Mouse (Mus musculus) left cerebral cortex, postnatal 25 days (tissue): Measurements from ENCODE around the gene Slc44a5. TPM values are rescaled to one million over a fixed set of nuclear protein-coding genes. Genes with fewer than 3 reads are reported as not detected.
"Not testable (repeated sequence)": the region's sequence is repeated elsewhere in the genome, so short reads cannot be mapped to it uniquely, and the experiment has no call there.

ENCODE experiments used
- DNase-seq, 2 experiments: peaks; one replicate each; pipeline ENCODE4 v3.0.0; 2022; ENCODE audit warnings: low spot score in 2 of 2, mixed read lengths in 1 of 2
- intact Hi-C: fragments of 180-260 bp; cut with DNase I; formaldehyde crosslinking; loops from one replicate; pipeline ENCODE4 v1.15.1; 2025
- total RNA-seq, 2 experiments: library from RNA; stranded (reverse); gene quantifications; 2 replicates each; pipeline ENCODE4 v1.2.3; 2021

Gene Slc44a5
- total RNA-seq, 2 experiments from 2014 or later, result 8.7 to 10.3 TPM

DNA sequence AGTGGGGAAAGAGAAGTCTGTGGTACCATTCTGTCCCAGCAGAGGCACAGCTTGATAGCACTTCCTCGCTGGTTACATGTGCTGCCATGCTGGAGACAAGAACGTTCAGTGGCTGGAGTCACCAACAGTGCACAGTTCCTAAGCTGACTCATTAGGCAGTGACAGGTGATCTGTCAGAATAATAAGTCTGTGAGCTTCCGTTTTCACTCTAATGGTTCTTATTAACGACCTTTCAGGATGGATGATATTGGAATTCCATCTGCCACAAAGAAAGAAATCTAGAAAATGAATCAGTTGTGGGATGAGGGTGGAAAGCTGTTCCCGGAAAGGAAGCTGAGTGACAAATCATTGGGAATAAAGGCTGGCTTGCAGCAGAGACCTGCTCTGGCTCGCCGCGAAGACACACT is 227.2 kb downstream of the Slc44a5 start:
- no peak for DNase-seq
- intact Hi-C loops, result no loop called here

DNA sequence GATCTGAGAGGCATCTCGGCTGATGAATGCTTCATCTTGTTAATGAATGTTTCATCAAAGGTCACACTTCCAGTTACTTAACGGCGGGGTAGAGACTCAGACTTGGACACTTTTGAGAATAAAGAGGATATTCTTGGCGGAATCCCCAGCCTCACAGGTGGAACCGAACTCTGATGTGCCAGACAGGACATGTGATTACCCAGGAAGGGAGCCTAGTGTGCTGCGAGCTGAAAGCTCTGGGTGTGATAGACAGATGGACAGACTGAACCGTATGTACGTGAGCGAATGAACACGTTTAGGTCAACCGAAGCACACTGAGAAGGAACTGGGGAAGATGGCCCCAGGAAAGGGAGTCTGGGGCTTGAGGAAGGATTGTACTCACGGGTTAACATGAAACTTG is 228.6 kb downstream of the Slc44a5 start:
- DNase-seq, result no peak
- intact Hi-C loops, result no loop called here

DNA sequence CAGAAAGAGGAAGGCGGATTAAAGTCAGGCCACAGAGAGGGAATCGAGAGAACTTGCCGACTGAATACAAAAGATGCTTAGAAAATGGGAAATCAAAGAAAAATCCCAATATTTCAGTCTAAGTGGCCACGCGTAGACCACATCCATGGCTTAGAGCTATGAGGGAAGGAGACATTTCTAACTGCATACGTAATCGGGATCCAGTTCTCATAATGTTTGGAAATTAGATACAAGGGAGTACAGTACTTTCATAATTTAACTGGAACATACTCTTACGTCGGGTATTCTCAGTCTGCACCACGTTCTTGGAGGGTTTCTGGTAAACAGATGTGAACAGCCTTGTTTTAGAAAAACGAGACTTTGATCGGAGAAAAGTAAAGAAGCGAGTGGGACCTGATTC is 229.1 kb downstream of the Slc44a5 start:
- DNase-seq, result no peak
- intact Hi-C loops, result no loop called here

GRCm38 (mm10) chr3:154208479-154208878 is 235.2 kb downstream of the Slc44a5 start:
- DNase-seq, result no peak
- intact Hi-C loops, result no loop called here

- DNase-seq, result no peak
- intact Hi-C loops, result no loop called here
These were observed 236.0 kb downstream of the Slc44a5 start for GRCm38 (mm10) chr3:154209201-154209754.

- intact Hi-C loops, result no loop called here
- DNase-seq, result no peak
These were observed 236.7 kb downstream of the Slc44a5 start for GRCm38 (mm10) chr3:154209776-154210430.

GRCm38 (mm10) chr3:154210431-154211055 is 237.3 kb downstream of the Slc44a5 start:
- intact Hi-C loops, result no loop called here
- no peak for DNase-seq

- intact Hi-C loops, result no loop called here
- no peak for DNase-seq
These were observed 239.3 kb downstream of the Slc44a5 start for GRCm38 (mm10) chr3:154212551-154212950.

- intact Hi-C loops, result no loop called here
- no peak for DNase-seq
These were observed 242.1 kb downstream of the Slc44a5 start for GRCm38 (mm10) chr3:154215309-154215708.

- intact Hi-C loops, result no loop called here
- no peak for DNase-seq
These were observed 242.5 kb downstream of the Slc44a5 start for GRCm38 (mm10) chr3:154215779-154216178.

GRCm38 (mm10) chr3:154222141-154222591 is 248.9 kb downstream of the Slc44a5 start:
- DNase-seq, result no peak
- intact Hi-C loops, result no loop called here

GRCm38 (mm10) chr3:154222688-154223087 is 249.5 kb downstream of the Slc44a5 start:
- no peak for DNase-seq
- intact Hi-C loops, result no loop called here

- intact Hi-C loops, result loop anchor here (1.0 to 2.0 kb wide), 2 partner anchors 241 to 267 kb away; no protein-coding TSS in a partner anchor
- DNase-seq, result peak; percentile 72 to 89
These were observed 253.0 kb downstream of the Slc44a5 start for GRCm38 (mm10) chr3:154226100-154226752.

DNA sequence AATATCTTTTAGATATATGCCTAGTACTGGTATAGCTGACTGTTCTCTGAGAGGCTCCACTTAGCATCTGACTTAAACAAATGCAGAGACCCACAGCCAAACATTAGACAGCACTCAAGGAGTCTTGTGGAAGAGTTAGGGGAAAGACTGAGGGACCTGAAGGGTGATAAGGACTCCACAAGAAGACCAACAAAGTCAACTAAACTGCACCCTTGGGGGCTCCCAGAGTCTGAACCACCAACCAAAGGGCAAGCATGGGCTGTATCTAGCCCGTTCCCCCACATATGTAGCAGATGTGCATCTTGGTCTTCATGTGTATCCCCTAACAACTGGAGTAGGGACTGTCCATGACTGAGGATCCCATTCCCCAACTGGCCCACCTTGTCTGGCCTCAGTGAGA is 271.7 kb downstream of the Slc44a5 start:
- no peak for DNase-seq
- intact Hi-C loops, result no loop called here

DNA sequence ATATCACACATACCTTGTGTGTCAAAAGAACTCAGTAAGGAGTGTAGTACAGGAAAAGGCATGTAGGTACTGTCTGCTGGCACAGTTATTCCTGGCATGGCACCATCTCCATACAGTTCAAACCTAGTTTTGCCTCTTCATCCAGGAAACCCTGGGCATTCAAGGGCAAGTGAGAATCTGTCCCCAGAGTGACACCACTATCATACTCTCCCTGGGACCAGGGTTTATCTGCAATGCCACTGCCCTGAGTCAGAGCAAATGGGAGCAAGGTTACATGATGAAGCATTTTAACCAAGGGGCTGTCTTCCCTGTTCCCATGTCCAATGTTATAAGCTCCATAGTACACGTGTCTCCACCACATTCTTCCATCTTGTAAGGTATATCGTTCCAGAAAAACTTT is 278.2 kb downstream of the Slc44a5 start:
- intact Hi-C loops, result no loop called here
- DNase-seq, result no peak

DNA sequence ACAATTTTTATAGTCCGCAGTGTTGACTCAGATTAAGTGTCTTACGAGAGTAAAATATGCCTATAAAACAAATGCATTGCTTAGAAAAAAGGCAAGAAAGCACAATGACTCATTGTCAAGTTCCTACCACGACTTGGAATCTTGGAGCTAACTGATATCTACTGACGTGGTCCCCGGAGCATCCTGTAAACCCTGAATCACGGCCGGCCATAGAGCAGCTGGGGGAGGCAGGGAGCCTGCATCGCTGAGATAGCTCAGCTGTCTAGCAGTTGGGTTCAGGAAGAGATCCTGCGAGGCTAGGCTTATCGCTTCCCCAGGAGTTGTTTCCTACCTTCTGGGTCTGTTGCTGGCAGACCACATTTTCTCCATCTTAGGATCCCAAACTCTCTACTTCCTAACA is 279.0 kb downstream of the Slc44a5 start:
- no peak for DNase-seq
- intact Hi-C loops, result no loop called here

DNA sequence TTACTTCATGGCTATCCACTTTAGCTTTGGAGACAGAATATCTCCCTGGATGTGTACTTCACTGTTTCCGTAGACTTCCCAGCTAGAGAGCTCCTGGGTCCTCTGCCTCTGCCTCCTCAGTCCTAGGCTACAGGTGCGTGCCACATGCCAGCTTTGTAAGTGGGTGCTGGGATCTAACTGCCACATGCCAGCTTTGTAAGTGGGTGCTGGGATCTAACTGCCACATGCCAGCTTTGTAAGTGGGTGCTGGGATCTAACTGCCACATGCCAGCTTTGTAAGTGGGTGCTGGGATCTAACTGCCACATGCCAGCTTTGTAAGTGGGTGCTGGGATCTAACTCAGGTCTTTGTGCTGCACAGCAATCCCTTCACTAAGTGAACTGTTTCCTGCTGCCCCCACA is 281.0 kb downstream of the Slc44a5 start:
- peak in 1 of 2 experiments; percentile 14 for DNase-seq
- intact Hi-C loops, result not testable (repeated sequence)

DNA sequence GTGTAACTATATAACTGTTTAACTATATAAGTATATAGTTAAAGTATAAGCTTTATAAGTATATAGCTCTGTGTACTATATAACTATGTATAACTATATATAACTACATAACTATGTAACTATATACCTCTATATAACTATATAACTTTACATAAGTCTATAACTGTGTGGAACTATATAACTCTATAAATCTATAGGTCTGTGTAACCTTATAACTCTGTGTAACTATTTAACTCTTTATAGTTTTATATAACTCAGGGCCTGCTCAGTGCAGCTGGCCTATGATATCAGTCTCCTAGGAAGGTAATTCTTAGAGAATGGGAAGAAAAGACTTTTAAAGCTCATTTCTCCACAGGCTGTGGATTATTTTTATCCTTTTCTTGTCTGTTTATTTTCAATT is 284.1 kb downstream of the Slc44a5 start:
- DNase-seq, result no peak
- intact Hi-C loops, result no loop called here

DNA sequence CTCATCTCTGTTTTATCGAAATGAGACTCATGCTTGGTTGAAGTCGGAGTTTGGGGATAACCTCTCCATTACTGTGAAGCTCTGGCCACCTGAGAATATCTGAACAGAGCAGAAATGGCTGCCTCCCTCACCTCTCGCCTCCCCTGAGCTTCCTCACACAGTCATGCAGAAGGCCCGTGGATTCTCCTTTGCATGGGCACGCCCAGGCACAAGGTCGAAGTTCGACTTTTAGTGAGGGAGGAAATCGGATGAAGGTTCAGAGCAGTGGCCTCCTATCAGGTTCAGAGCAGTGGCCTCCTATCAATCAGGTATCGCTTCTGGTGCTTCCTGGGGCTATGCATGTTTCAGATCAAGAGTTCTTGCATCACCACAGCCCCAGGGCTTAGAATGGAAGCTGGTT is 295.1 kb downstream of the Slc44a5 start:
- intact Hi-C loops, result loop anchor here (5.0 kb wide), 1 partner anchor 59 kb away; no protein-coding TSS in a partner anchor
- no peak for DNase-seq

GRCm38 (mm10) chr3:154269757-154270366 is 296.6 kb downstream of the Slc44a5 start:
- peak; percentile 80 to 83 for DNase-seq
- intact Hi-C loops, result loop anchor here (1.0 to 5.0 kb wide), 2 partner anchors 57 to 302 kb away; no protein-coding TSS in a partner anchor
